Mouse (Mus musculus) right cerebral cortex, adult 18-20 months (tissue): Measurements from ENCODE around the gene Hist1h3e.
"Not testable (repeated sequence)": the region's sequence is repeated elsewhere in the genome, so short reads cannot be mapped to it uniquely, and the experiment has no call there.

Experiments used
- DNase-seq: peaks from one replicate; pipeline ENCODE4 v3.0.0; 2022; ENCODE audit warnings: mixed read lengths

Hist1h3e gene

GRCm38 (mm10) chr13:23561531-23561882 lies 662 bp downstream of the Hist1h3e start:
- not testable (repeated sequence) for DNase-seq

- DNase-seq: not testable (repeated sequence)
Observed at GRCm38 (mm10) chr13:23560699-23561098, 1.5 kb downstream of the Hist1h3e start.

- DNase-seq: no peak
Observed at GRCm38 (mm10) chr13:23556906-23557305, 5.3 kb downstream of the Hist1h3e start.

- DNase-seq: peak; percentile 80
Observed at GRCm38 (mm10) chr13:23555839-23556416, 6.2 kb downstream of the Hist1h3e start.

- peak; percentile 86 for DNase-seq
Observed at GRCm38 (mm10) chr13:23554925-23555838, 7.0 kb downstream of the Hist1h3e start.

- DNase-seq: no peak
Observed at GRCm38 (mm10) chr13:23554393-23554792, 7.8 kb downstream of the Hist1h3e start.

GRCm38 (mm10) chr13:23552962-23553361 lies 9.2 kb downstream of the Hist1h3e start, which contains the start of gene Hist1h1d:
Gene Hist1h1d (plus strand): TSS chr13:23553262.
- DNase-seq: no peak

GRCm38 (mm10) chr13:23551931-23552914 lies 9.9 kb downstream of the Hist1h3e start:
- DNase-seq: no peak

- DNase-seq: peak; percentile 93
Observed at GRCm38 (mm10) chr13:23551146-23551834, 10.9 kb downstream of the Hist1h3e start, which contains the start of gene Hist1h4f. Gene Hist1h4f (minus strand): TSS chr13:23551648.

- DNase-seq: no peak
Observed at GRCm38 (mm10) chr13:23550761-23551145, 11.4 kb downstream of the Hist1h3e start.

- no peak for DNase-seq
Observed at GRCm38 (mm10) chr13:23546694-23547093, 15.5 kb downstream of the Hist1h3e start.

- not testable (repeated sequence) for DNase-seq
Observed at GRCm38 (mm10) chr13:23544787-23545120, 17.4 kb downstream of the Hist1h3e start.

GRCm38 (mm10) chr13:23543965-23544786 lies 18.0 kb downstream of the Hist1h3e start, which contains the start of gene Hist1h3f:
Gene Hist1h3f (plus strand): TSS chr13:23544052.
- DNase-seq: peak; percentile 83

- DNase-seq: peak; percentile 89
Observed at GRCm38 (mm10) chr13:23542999-23543607, 19.1 kb downstream of the Hist1h3e start, which contains the start of gene Hist1h2bh. Gene Hist1h2bh (minus strand): TSS chr13:23543392.

- DNase-seq: not testable (repeated sequence)
Observed at GRCm38 (mm10) chr13:23542225-23542980, 19.8 kb downstream of the Hist1h3e start.

- no peak for DNase-seq
Observed at GRCm38 (mm10) chr13:23541497-23541896, 20.7 kb downstream of the Hist1h3e start.

- DNase-seq: not testable (repeated sequence)
Observed at GRCm38 (mm10) chr13:23539821-23540220, 22.3 kb downstream of the Hist1h3e start.

GRCm38 (mm10) chr13:23538249-23538648 lies 23.9 kb downstream of the Hist1h3e start:
- no peak for DNase-seq

- no peak for DNase-seq
Observed at GRCm38 (mm10) chr13:23537006-23537710, 25.0 kb downstream of the Hist1h3e start.
